Mouse (Mus musculus): ENCODE measurements around the gene Rbm6. TPM values are rescaled to one million over a fixed set of nuclear protein-coding genes. Genes with fewer than 3 reads are reported as not detected.

Gene Rbm6
- total RNA-seq, 2 experiments from 2014 or later, result 60.7 to 70.3 TPM

- Histone ChIP-seq H3K27ac (no peak overlapping the region), H3K4me3 (no peak overlapping the region)
- no peak for TF ChIP-seq CTCF (conservative IDR thresholded peaks at IDR 0.05)
- no peak for DNase-seq (ENCODE audit: low spot score in 2 of 2)
Measured at GRCm38 (mm10) chr9:107729709-107730108, 143.3 kb downstream of the Rbm6 start.

- H3K4me3 ChIP-seq, result no peak overlapping the region
- no peak overlapping the region for H3K27ac ChIP-seq
- no peak for TF ChIP-seq CTCF (conservative IDR thresholded peaks at IDR 0.05)
- DNase-seq (ENCODE audit: low spot score in 2 of 2), result no peak
Measured at GRCm38 (mm10) chr9:107728919-107729670, 143.9 kb downstream of the Rbm6 start.

GRCm38 (mm10) chr9:107727041-107727440 is 146.0 kb downstream of the Rbm6 start:
- H3K4me3 ChIP-seq, result no peak overlapping the region
- TF ChIP-seq CTCF (conservative IDR thresholded peaks at IDR 0.05), result no peak
- DNase-seq (ENCODE audit: low spot score in 2 of 2), result no peak
- no peak overlapping the region for H3K27ac ChIP-seq

- Histone ChIP-seq H3K4me3 (no peak overlapping the region), H3K27ac (no peak overlapping the region)
- DNase-seq (ENCODE audit: low spot score in 2 of 2), result no peak
- no peak for TF ChIP-seq CTCF (conservative IDR thresholded peaks at IDR 0.05)
Measured at GRCm38 (mm10) chr9:107724796-107725195, 148.2 kb downstream of the Rbm6 start.

- no peak for DNase-seq (ENCODE audit: low spot score in 2 of 2)
- no peak overlapping the region for H3K27ac ChIP-seq
- H3K4me3 ChIP-seq, result no peak overlapping the region
- TF ChIP-seq CTCF (conservative IDR thresholded peaks at IDR 0.05), result no peak
Measured at GRCm38 (mm10) chr9:107723794-107724531, 149.1 kb downstream of the Rbm6 start.

Other genes starting within 250 kb of the Rbm6 start
- 100 to 1,000 TPM; 208 to 222 TPM for gene Gnai2, start 237.9 kb downstream of the Rbm6 start, total RNA-seq (2021)
- 10 to 100 TPM; 55.7 to 65.0 TPM for gene Slc38a3, start 203.7 kb downstream of the Rbm6 start, total RNA-seq (2021)
- gene Gnat1, start 193.5 kb downstream of the Rbm6 start, total RNA-seq (2021), result under 1 TPM in 1 of 2 experiments, not detected in 1; 0.17 TPM
- 1 to 10 TPM; 2.8 to 3.5 TPM for gene Sema3f, start 162.8 kb downstream of the Rbm6 start, total RNA-seq (2021)
- 100 to 1,000 TPM; 141 to 159 TPM for gene Rbm5, start 102.2 kb downstream of the Rbm6 start, total RNA-seq (2021)
- 10 to 100 TPM; 26.9 to 27.6 TPM for gene Mon1a, start 14.9 kb upstream of the Rbm6 start, total RNA-seq (2021)
- gene Mst1r, start 33.6 kb upstream of the Rbm6 start, total RNA-seq (2021), result 1 to 10 TPM; 1.3 to 2.4 TPM
- not detected for gene Actl11, start 55.2 kb upstream of the Rbm6 start, total RNA-seq (2021)
- 100 to 1,000 TPM; 532 to 547 TPM for gene Camkv, start 62.4 kb upstream of the Rbm6 start, total RNA-seq (2021)
- gene Traip, start 76.9 kb upstream of the Rbm6 start, total RNA-seq (2021), result 10 to 100 TPM; 23.1 to 23.9 TPM
- 1 to 10 TPM; 5.4 to 5.7 TPM for gene Uba7, start 102.3 kb upstream of the Rbm6 start, total RNA-seq (2021)
- gene Gm20661, start 109.8 kb upstream of the Rbm6 start, total RNA-seq (2021), result 1 to 10 TPM; 1.1 to 1.7 TPM
- 10 to 100 TPM in 1 of 2 experiments, 1 to 10 TPM in 1; 9.7 to 10.8 TPM for gene Inka1, start 112.6 kb upstream of the Rbm6 start, total RNA-seq (2021)
- 1 to 10 TPM; 5.8 to 6.4 TPM for gene Cdhr4, start 119.3 kb upstream of the Rbm6 start, total RNA-seq (2021)
- gene Gm20662, start 123.1 kb upstream of the Rbm6 start, total RNA-seq (2021), result 1 to 10 TPM; 2.4 to 3.8 TPM
- gene Ip6k1, start 129.3 kb upstream of the Rbm6 start, total RNA-seq (2021), result 100 to 1,000 TPM; 222 to 228 TPM
- gene Gmppb, start 176.0 kb upstream of the Rbm6 start, total RNA-seq (2021), result 10 to 100 TPM; 17.5 to 17.7 TPM
- 1 to 10 TPM; 2.0 to 2.6 TPM for gene Amigo3, start 179.9 kb upstream of the Rbm6 start, total RNA-seq (2021)
- not detected for gene Mst1, start 207.2 kb upstream of the Rbm6 start, total RNA-seq (2021)
- gene Rnf123, start 210.1 kb upstream of the Rbm6 start, total RNA-seq (2021), result 100 to 1,000 TPM in 1 of 2 experiments, 10 to 100 TPM in 1; 95.7 to 111 TPM
- gene Apeh, start 221.4 kb upstream of the Rbm6 start, total RNA-seq (2021), result 10 to 100 TPM; 35.3 to 37.0 TPM